Mouse (Mus musculus): ENCODE measurements around the gene 4930404H24Rik. TPM values are rescaled to one million over a fixed set of nuclear protein-coding genes. Genes with fewer than 3 reads are reported as not detected.

4930404H24Rik gene
- not detected in 2 replicates for polyA plus RNA-seq (2012; rRNA removed)

DNA sequence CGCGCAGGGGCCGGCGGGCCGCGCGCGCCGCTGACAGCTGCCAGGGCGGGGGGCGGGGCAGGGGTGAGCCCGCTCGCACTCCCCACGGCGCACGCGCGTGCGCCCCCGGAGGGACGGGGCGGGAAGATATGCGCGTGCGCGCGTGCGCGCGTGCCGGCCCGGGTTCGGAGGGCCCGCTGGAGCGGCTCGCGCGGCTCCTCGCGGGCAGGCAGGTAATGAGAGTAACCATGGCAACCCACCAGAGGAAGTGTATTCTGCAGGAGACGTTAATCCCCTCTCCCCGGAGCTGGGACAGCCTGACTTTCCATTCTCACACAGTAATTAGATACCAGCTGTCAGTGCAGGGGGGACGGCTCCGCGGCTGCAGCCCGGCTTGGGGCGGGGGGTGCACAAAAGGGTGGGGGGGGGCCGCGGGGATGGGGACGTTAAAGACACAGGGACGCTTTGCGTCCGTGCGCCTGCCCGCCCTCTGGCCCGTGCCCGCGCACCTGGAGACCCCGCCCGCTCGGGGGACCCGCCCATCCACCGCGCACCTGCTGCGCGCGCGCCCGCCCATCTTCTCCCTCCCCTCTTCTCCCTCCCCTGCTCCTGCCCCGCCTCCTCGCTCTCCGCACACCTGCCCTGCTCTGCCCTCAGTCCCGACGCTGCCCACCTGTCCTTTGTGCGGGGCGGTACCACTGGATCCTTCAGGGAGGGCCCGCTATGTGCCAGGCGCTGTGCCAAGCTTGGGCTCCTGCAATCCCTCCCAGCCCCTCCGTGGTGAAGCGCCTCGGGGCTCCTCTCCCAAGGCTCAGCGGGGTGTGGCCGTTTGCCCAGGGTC, at the start of gene 4930404H24Rik:
Gene 4930404H24Rik, plus strand, starts transcription at position 218 of the 820 bp plus-strand sequence.

DNA sequence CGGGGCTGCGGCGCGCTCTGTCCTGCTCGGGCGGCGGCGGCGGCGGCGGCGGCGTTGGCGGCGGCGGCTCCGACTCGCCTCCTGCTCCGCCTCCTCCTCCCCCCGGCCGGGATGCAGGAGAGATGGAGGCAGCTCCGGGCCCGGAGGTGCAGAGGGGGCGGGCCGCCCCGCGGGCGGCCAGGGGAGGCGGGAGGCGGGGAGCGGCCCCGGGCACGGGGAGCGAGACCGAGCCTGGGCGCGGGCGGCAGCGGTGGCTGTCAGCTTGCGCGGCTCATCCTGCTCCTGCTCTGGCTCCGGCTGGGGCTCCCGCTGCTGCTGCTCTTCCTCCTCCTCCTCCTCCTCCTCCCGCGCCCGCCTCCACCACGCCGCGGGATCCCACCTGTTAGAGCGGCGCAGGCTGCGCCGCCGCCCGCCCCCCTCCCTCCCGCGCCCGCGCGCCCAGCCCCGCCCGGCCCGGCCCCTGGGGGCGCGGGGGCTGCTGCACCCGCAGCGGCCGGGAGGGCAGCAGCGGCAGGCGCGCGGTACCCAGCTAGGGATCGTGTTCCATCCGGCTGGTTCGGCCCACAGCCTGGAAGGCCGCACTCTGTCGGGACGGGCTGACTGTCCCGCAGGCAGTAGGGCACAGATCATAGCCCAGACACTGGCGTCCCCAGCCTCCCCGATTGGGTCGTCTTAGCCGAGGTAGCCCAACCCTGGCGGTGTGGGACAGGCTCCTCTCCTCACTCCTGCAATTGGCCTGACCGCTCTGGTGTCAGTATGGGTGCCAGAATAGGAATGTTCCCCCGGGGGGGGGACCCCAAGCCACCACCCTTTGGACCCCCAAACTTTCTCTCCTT, 37.6 kb downstream of the 4930404H24Rik start, which contains the start of gene Nol4l:
Gene Nol4l, minus strand, starts transcription at position 41 of the 836 bp plus-strand sequence.

Other genes with a start within 250 kb of the 4930404H24Rik start
- 3.2 and 3.8 TPM in 2 replicates for gene Kif3b, start 201.4 kb upstream of the 4930404H24Rik start, polyA plus RNA-seq (2012; rRNA removed)
- 6.2 and 7.6 TPM in 2 replicates for gene Asxl1, start 147.0 kb upstream of the 4930404H24Rik start, polyA plus RNA-seq (2012; rRNA removed)
- gene Nol4l, start 37.2 kb downstream of the 4930404H24Rik start, polyA plus RNA-seq (2012; rRNA removed): 3.7 and 5.8 TPM in 2 replicates
- gene Commd7, start 140.0 kb downstream of the 4930404H24Rik start, polyA plus RNA-seq (2012; rRNA removed): 9.8 and 10.8 TPM in 2 replicates
- 3.1 and 3.3 TPM in 2 replicates for gene Dnmt3b, start 156.7 kb downstream of the 4930404H24Rik start, polyA plus RNA-seq (2012; rRNA removed)
- gene Dnmt3c, start 203.9 kb downstream of the 4930404H24Rik start, polyA plus RNA-seq (2012; rRNA removed): 0.70 and 0.77 TPM in 2 replicates
- gene Mapre1, start 248.5 kb downstream of the 4930404H24Rik start, polyA plus RNA-seq (2012; rRNA removed): 10.4 and 10.7 TPM in 2 replicates

Data from liver, embryonic 18 days (tissue).